Mouse (Mus musculus) heart, postnatal 0 days (tissue): Measurements from ENCODE around the gene Dnah3. TPM values are rescaled to one million over a fixed set of nuclear protein-coding genes. Genes with fewer than 3 reads are reported as not detected.

ENCODE experiments used
- ATAC-seq: fragments of 200-750 bp; cut with Nextera tagmentation; 2 replicates; pipeline ENCODE4 v1.8.0; 2017; ENCODE audit warnings: low read depth, moderate number of reproducible peaks, moderate library complexity; ENCODE audit not compliant: insufficient read depth
- DNase-seq: peaks from one replicate; pipeline ENCODE4 v3.0.0-alpha.2; 2016; ENCODE audit warnings: low spot score
- H3K27ac ChIP-seq: fragments of 300-500 bp; sonication (generic); 2 replicates; pipeline ENCODE4 v1.5.1; 2014; ENCODE audit warnings: low read depth, mild to moderate bottlenecking
- H3K27me3 ChIP-seq: fragments of 300-500 bp; sonication (generic); 2 replicates; pipeline ENCODE4 v1.6.1; 2014; ENCODE audit warnings: low read length, mixed read lengths; ENCODE audit not compliant: control insufficient read depth, insufficient read depth
- H3K36me3 ChIP-seq: fragments of 300-500 bp; sonication (generic); replicated peaks from 2 replicates; pipeline ENCODE4 v1.6.1; 2014; ENCODE audit warnings: low read length, mixed read lengths; ENCODE audit not compliant: control insufficient read depth, insufficient read depth
- H3K4me1 ChIP-seq: fragments of 300-500 bp; sonication (generic); 2 replicates; pipeline ENCODE4 v1.6.1; 2014; ENCODE audit warnings: antibody characterized with exemption; ENCODE audit not compliant: control insufficient read depth, insufficient read depth
- H3K4me2 ChIP-seq: fragments of 300-500 bp; sonication (generic); 2 replicates; pipeline ENCODE4 v1.6.1; 2014; ENCODE audit warnings: low read depth, mild to moderate bottlenecking, low read length, moderate library complexity
- H3K4me3 ChIP-seq: fragments of 300-500 bp; sonication (generic); 2 replicates; pipeline ENCODE4 v1.5.1; 2014; ENCODE audit warnings: low read depth, low read length
- H3K9ac ChIP-seq: fragments of 300-500 bp; sonication (generic); replicated peaks from 2 replicates; pipeline ENCODE4 v1.6.1; 2014; ENCODE audit warnings: low read depth, low read length, mixed read lengths
- H3K9me3 ChIP-seq: fragments of 300-500 bp; sonication (generic); replicated peaks from 2 replicates; pipeline ENCODE4 v1.6.1; 2016; ENCODE audit warnings: low read length; ENCODE audit not compliant: control insufficient read depth
- CTCF ChIP-seq: IDR thresholded peaks from 2 replicates; pipeline ENCODE4 v1.5.1; 2016; ENCODE audit warnings: antibody characterized with exemption, control low read depth, low read depth
- EP300 ChIP-seq: IDR thresholded peaks from 2 replicates; pipeline ENCODE4 v1.6.1; 2016; ENCODE audit warnings: antibody characterized with exemption, low read depth
- WGBS: fragments of 180-500 bp; shearing (Covaris S2); extraction: QIAGEN DNeasy Blood & Tissue Kit; methylation state at CpG from one replicate; pipeline ENCODE4 v1.1.7; 2014; 5-methylcytosine and 5-hydroxymethylcytosine counted together
- polyA plus RNA-seq: library from polyadenylated mRNA; unstranded; fragments of >200 nt; fragmentation: Nextera tagmentation; extraction: Ambion mirVana; gene quantifications from 2 replicates; pipeline ENCODE4 v1.2.1, GENCODE M21; 2015
- total RNA-seq: library from RNA; depleted of rRNA; stranded (reverse); fragments of >200 nt; gene quantifications from 2 replicates; pipeline ENCODE4 v1.2.3, GENCODE M21; 2014; ENCODE audit warnings: low replicate concordance

Dnah3 gene
- total and polyA plus RNA-seq, 2 experiments from 2014 or later, result not detected

- TF ChIP-seq CTCF, result no peak
- TF ChIP-seq EP300, result no peak
- H3K4me2 ChIP-seq, result no peak overlapping the region
- DNase-seq (no peak), ATAC-seq (no peak)
- WGBS, result 59% methylated on average over 4 of the region's 4 CpGs
- H3K9ac ChIP-seq, result no peak overlapping the region
- H3K9me3 ChIP-seq, result no peaks in the 10 kb centered on the region
- no peaks in the 10 kb centered on the region for H3K36me3 ChIP-seq
- no peak overlapping the region for H3K4me3 ChIP-seq
- no peak overlapping the region for H3K27ac ChIP-seq
- H3K4me1 ChIP-seq, result 0 out of 2 replicates have a peak, but pooled peaks cover 4% of the 10 kb centered on the region
- H3K27me3 ChIP-seq, result no peaks in the 10 kb centered on the region
Measured at GRCm38 (mm10) chr7:119887887-119888286, 207.2 kb downstream of the Dnah3 start.

DNA sequence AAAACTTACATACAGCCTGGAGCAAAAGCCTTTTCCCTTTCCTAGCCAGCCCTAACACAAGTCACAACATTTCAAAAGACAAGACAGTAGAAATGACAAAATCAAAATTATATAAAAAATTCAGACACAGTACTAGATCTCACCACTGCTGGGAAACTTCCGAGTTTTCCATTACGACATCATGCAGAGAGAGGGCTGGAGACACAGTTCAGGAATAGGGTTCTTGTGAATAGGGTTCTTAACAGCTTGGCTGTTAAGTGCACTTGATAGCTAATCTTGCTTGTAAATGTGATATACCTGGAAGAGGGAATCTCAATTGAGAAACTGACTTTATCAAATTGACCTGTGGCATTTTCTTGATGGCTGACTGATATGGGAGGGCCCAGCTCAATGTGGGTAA, 213.9 kb downstream of the Dnah3 start:
- H3K36me3 ChIP-seq, result peaks cover 16% of the 10 kb centered on the region; the same call in 1 of the 2 replicates
- no peak overlapping the region for H3K9ac ChIP-seq
- DNase-seq, result no peak
- no peaks in the 10 kb centered on the region for H3K9me3 ChIP-seq
- H3K4me1 ChIP-seq, result no peaks in the 10 kb centered on the region
- H3K4me3 ChIP-seq, result no peak overlapping the region
- WGBS, result 68% methylated on average over 2 of the region's 2 CpGs
- ATAC-seq, result no peak
- no peak overlapping the region for H3K27ac ChIP-seq
- H3K27me3 ChIP-seq, result no peaks in the 10 kb centered on the region
- no peak overlapping the region for H3K4me2 ChIP-seq
- TF ChIP-seq EP300 (no peak), CTCF (no peak)

DNA sequence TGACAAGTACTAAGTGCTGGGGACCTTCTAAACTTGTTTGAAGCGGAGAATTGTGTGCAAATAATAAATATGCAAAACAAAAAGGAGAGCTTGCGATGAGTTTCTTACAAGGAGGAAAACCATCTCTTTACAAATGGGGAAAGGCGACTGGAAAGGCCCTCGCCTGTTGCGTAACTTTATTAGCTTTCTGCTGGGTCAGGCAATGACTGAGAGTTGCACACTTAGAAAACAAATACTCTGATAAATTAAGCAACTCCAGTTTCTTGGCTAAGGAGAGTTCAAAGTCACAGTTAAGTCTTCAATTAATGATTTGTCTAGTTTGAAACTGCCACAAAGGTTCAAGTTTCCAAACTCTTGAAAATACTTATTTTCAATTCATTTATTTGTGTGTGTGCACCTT, 214.7 kb downstream of the Dnah3 start:
- Histone ChIP-seq H3K4me3 (no peak overlapping the region), H3K27me3 (no peaks in the 10 kb centered on the region), H3K4me2 (no peak overlapping the region), H3K9me3 (no peaks in the 10 kb centered on the region), H3K4me1 (peaks cover 5% of the 10 kb centered on the region; the same call in 1 of the 2 replicates), H3K27ac (no peak overlapping the region), H3K9ac (no peak overlapping the region), H3K36me3 (peaks cover 16% of the 10 kb centered on the region; the same call in 1 of the 2 replicates)
- TF ChIP-seq EP300 (no peak), CTCF (no peak)
- ATAC-seq, result no peak
- WGBS, result 92% methylated on average over 5 of the region's 5 CpGs
- no peak for DNase-seq

GRCm38 (mm10) chr7:119879171-119879570, 215.9 kb downstream of the Dnah3 start:
- H3K9ac ChIP-seq, result no peak overlapping the region
- peaks cover 16% of the 10 kb centered on the region; the same call in 1 of the 2 replicates for H3K36me3 ChIP-seq
- ATAC-seq (no peak), DNase-seq (no peak)
- H3K4me1 ChIP-seq, result peaks cover 5% of the 10 kb centered on the region; the same call in 1 of the 2 replicates
- H3K9me3 ChIP-seq, result no peaks in the 10 kb centered on the region
- H3K4me3 ChIP-seq, result no peak overlapping the region
- no peak overlapping the region for H3K4me2 ChIP-seq
- no peak overlapping the region for H3K27ac ChIP-seq
- 88% methylated on average over 4 of the region's 4 CpGs for WGBS
- H3K27me3 ChIP-seq, result no peaks in the 10 kb centered on the region
- no peak for TF ChIP-seq EP300
- TF ChIP-seq CTCF, result no peak

DNA sequence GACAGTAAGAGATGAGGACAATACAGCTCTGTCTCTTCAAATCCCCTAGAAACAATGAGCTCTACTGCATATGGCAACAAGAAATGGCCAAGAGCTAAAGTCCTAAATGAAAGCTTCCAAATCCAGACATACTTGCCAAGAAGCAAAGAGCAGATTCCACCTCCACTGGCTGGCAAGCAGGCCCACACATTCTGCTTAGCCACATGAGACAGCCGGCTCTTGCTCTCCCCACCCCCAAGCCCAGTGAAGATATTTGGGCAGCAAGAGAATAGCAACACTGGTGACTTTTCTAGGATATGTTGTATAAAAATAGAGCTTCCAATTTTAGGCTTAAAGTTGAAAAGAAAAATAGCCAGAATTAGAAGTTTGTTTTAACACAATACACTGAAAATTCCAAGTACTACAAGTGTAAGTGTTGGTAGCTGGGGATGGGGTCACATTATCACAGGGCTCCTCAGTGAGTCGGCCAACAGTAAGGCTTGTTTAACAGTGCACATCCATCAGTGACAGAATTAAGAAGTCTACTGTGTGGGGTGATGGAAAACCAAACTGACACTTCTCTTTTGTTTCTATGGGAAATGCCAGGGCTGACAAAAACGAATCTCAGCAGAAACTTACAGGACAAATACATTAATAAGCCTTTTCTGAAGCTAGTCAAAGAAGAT, 219.2 kb downstream of the Dnah3 start:
- 42% methylated on average over 3 of the region's 3 CpGs for WGBS
- DNase-seq, result no peak
- Histone ChIP-seq H3K36me3 (peaks cover 16% of the 10 kb centered on the region; the same call in 1 of the 2 replicates), H3K9ac (no peak overlapping the region), H3K27me3 (no peaks in the 10 kb centered on the region), H3K9me3 (no peaks in the 10 kb centered on the region), H3K4me2 (no peak overlapping the region), H3K4me3 (no peak overlapping the region), H3K27ac (no peak overlapping the region), H3K4me1 (peaks cover 5% of the 10 kb centered on the region; the same call in 1 of the 2 replicates)
- ATAC-seq, result no peak
- TF ChIP-seq CTCF (no peak), EP300 (no peak)
